Mouse (Mus musculus) ovary, postnatal 36 days (tissue): ENCODE measurements around the gene Sh3pxd2a.
A peak's percentile ranks its signal among the peaks of the same experiment; 100 is the strongest.

ENCODE experiments used
- DNase-seq: peaks from one replicate; pipeline ENCODE4 v3.0.0; 2022; ENCODE audit warnings: low spot score, mixed read lengths

The Sh3pxd2a gene

DNA sequence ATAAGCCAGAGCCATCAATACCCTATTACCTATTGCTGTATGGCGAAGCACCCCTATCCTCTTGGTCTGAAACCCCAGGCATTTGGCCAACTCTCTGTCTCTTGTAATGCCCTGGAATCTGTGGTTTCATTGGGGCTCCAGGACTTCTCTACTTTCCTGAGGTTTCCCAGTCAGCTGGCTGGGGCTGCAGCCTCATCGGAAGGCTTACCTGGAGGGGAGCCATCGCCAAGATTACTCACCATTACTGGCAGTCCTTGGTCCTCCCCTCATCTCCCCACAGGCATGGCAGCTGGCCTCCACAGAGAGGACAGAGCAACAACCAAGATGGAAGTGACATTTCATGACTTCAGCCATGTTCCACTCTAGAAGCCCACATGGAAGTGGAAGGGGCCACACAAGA lies 231.1 kb downstream of the Sh3pxd2a start:
- DNase-seq = no peak

DNA sequence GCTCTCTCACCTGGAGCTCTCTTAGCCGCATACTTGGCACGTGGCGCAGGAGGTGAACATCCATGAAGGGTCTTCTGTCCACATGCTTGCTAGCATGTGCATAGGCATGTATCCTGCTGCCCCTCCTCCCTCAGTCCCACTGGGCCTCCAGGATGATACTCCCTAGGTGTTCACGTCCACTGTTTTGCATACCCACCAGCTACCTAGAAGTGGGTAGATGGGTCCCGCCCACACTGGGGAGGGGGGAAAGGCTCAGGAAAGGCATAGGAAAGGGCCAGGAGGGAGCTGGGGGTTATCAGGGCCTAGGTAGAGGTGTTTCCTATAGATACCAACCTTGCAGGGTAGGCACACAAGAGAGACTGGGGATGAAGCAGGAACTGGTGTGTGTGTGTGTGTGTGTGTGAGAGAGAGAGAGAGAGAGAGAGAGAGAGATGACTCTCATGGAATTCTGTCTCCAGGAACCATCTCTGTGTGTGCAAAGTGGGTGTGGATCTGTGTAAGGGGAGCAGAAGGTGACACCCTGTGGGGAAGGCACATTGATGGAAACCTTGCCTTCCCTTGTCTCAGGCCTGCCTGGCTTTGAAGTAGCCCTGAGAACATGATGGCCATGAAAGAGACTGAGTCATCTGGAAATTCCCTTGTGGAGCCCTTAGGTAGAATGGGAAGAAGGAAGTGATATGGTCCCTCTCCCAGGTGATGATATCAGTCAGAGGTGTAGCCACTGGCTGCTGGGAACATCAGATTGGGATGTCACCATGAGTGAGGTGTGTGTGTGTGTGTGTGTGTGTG lies 231.9 kb downstream of the Sh3pxd2a start:
- DNase-seq = no peak

DNA sequence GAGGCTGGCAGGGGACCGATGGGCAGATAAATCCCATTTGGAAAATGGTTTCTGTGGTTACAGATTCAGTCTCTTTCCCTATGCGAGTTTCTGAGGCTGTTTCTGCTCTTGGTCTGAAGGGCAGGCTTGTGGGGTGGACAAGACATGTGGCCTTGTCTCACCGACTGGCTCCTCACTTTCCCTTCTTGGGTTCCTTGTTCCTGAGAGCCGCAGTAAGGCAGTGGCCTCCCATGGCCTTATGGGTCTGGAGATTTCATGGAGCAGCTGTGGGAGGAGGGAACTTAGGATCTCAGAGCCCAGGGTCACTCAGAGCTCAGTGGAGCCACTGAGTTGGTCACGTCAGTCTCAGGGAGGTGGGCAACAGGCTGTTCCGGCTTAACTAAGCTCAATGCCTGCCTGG lies 232.8 kb downstream of the Sh3pxd2a start:
- no peak for DNase-seq

DNA sequence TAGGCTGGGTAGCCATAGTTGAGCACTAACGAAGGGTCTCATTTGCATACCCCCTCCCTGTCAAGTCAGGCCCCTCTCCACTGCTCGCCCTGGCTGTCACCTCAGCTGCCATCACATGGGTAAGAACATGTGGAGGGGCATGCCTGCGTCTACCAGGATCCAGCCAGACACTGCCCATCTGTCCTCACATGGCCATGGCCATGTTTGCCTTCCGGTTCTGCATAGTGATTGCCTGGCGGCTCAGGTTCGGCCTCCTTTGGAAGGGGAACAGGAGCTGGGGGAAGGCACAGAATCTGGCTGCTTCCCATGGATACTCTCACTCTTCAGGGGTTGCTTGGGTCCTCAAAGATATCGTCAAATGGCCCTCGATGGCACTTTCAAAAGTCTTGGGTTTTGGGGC lies 233.5 kb downstream of the Sh3pxd2a start:
- DNase-seq = no peak

DNA sequence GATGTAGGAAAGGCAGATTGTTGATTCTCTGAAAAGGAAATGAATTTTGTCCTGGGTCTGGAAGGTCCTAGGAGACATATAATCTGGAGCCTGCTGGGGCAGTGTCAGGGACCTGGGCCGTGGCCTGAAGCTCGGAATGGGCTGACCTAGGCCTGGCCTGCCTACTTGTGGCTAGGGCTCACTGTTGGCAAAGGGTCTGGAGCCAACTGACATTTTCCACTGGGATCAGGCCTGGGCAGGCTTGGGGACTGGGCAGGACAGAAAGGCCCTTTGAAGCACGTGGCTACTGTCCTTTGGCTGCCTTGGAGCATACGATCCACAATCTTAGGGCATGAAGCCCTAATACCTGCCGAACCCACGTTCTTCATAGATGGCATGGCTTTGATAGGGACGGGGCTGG lies 234.1 kb downstream of the Sh3pxd2a start:
- no peak for DNase-seq

DNA sequence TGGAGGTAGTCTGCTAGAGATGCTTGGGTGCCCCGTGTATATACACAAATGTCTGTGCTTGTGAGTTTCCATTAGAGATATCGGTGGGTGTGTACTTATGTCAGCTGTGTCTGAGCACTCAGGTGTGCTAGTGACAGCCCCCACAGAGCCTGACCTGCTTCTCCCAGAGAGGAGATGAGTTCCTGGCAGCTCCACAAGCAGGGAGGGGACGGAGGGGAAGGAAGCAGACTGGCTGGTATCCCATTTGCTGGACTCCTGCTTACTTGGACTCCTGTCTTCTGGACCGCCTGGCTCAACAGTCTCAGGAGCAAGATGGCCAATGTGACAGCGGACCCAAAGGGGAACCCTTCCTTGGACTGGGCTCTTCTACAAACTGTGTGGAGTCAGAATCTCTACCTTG lies 234.7 kb downstream of the Sh3pxd2a start:
- DNase-seq = no peak

DNA sequence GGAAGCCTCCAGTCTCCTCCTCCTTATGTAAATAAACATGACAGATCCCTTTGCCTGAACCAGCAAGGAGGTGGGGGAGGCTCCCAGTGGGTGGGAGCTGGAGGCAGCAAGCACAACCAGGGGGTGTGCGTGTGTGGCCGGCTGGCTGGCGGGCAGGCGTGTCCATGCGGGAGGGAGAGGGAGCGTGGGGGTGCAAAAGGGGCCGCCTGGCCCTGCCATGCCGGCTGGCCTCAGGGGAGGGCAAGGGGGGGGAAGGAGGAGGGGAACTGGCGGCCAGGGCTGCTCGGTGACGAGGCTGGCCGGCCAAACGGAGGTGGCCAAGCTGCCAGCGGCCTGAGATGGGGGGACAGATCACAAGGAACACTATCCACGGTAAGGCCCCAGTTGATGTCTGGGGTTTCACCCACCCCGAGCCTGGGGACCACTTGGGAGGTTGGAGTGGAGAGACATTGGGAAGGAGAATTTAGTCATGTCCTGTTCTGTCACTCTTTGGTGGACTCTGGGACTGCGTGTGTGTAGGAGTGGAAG lies 235.4 kb downstream of the Sh3pxd2a start:
- DNase-seq = peak; percentile 67

DNA sequence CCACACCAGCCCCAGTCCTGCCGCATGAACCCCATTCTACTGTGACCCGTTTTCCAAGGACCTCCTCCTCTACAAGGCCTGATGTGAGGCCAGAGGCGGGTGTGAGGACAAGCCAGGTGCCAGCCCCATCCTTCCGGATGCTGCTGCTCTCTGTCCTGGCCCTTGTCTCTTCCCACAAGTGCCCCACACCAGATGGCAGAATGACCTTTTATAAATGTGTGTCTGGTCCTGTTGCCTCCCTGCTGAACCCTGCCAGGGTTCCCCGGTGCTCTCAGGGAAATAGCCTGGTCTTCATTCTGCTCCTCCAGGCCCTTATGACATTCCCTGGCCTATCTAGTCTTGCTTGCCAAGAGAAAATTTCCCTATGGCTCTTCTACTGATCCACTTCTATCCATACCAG lies 238.4 kb downstream of the Sh3pxd2a start:
- DNase-seq = no peak

DNA sequence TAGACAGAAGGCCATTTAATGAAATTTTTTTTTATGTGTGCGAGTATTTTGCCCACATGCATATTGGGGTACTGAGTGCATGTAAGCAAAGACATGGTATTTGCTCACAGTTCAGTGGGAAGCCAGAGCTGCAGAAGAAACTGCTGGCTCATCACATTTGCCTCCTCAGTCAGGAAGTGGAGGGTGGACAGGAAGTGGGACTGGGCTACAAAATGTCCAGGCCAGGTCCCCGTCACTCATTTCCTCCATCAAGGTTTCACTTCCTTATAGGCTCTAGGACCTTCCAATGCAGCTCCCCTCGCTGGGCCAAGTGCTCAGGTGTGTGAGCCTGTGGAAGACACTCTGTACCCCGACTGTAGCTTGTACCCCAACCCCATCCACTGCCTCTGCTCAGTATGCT lies 239.5 kb downstream of the Sh3pxd2a start:
- no peak for DNase-seq

DNA sequence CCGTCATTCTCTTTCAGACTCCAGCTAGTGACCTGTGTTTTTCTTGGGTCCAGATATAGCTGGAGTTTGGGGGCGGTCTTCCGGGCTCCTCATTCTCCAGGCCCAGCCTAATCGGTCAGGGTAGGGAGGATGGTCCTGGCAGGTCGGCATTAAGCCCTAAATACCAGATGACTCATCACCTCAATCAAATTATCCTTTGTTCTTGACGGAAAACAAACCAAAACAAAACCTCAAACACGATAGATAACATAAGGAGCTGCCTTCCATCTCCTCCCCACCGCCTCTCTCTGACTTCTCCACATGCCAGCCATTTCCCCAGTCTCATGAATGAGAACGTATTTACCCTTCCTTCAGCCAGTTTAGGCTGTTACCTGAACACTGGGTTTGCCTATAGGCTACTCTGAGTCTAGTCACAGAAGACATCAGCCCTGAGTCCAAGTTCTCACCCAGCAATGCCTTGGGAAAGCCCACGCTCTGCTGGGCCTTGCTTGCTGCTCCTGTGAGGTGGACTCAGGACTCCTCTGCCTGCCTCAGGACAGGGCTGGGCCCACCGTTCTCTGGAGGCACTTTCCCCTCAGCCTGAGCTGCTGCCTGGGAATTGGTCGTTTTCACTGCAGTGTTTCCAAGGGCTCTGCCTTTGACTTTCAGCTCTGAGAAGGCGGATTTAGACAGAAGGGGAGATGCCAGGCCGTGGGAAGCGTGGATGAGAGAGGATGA lies 241.2 kb downstream of the Sh3pxd2a start:
- DNase-seq = no peak

DNA sequence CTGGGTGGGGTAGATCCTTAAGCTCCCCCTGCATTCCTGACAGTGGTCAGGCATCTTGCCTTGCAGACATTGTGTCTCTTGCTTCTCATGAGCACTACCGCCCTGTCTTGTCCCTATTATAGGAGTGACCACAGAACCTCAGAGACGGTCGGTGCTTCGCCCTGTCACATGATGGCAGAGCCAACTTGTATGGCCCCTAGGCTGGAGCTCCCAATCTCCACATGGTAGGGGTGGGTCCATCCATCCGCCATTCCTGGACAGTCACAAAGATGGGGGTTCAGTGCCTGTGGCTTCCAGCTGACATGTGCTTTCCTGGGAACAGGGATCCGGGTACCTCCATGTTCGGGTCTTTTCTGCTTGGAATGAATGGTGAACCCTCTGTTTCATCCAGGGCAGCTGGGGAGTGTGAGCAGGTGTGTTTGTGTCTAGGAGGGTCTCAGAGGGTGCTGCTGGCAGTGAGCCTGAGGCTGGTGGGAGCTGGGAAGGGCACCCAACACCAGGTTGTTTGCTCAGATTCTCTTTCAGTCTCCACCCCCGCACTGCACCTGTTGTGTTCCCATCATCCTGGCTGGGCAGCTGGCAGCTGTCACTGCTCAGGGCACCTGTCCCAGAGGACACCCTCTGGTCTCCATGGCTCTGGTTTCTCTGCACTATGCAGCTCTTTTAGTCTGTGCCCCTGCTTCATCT lies 241.9 kb downstream of the Sh3pxd2a start:
- no peak for DNase-seq

DNA sequence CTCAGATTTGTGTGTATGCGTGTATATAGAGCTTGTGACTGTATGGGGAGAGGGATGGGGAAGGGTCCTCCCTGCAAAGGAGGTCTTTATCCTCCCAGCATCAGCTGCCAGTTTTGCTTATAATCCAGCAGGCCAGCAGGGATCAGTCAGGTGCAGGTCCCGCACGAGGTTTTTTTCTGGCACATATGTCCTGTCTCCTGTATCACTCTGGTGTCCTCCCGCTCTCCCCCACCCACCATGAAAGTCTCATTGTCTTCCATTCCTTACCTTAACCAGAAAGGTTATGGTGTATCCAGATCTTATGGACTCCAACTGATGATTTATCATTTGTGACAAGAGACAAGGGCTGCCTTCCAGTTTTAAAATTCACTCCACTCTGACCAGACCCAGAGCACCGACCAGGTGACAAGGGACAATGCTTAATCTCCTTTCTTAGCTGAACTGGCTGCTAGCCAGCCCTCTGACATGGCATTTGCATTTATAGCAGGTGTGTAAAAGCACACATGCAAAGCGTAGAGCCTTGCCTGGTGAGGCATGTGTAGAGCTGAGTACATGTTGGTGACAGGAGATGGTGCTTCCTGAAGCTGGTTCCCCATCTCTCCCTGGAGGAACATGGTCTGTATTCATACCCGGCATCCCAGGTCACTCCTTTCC lies 242.6 kb downstream of the Sh3pxd2a start:
- no peak for DNase-seq

DNA sequence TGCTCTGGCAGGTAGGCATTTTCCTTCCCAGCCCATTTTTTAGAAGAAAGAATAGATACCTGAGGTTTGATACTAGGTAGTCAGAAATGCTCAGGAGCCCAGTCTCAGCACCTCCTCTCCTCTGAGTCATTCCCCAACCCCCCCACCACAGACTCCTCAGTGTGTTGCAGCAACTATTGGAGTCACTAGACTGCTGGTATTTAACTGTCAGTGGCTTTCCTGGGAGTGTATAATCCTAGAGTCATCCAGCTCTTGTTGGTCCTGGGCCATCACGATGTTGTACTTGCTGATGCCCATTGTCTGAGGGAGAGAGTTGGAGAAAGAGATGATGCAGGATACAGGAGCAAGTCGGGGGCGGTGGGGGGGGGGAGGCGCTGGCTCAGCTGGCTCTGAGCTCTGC lies 243.2 kb downstream of the Sh3pxd2a start:
- DNase-seq = no peak

DNA sequence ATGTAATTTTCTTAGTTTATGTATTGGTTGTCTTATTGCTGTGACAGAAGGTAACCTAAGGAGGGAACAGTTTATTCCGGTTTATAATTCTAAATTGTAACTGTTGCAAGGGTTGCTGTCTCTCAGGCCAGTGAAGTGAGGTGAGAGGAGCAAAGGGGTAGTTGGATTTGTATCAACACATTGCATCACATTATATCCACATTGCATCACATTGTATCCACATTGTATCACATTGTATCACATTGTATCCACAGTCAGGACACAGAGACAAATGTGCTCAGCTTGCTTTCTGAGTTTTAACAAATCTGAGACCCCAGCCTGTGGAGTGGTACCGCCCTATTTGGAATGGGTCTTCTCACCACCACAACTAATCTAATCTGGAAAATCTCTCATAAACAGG lies 244.0 kb downstream of the Sh3pxd2a start:
- no peak for DNase-seq

DNA sequence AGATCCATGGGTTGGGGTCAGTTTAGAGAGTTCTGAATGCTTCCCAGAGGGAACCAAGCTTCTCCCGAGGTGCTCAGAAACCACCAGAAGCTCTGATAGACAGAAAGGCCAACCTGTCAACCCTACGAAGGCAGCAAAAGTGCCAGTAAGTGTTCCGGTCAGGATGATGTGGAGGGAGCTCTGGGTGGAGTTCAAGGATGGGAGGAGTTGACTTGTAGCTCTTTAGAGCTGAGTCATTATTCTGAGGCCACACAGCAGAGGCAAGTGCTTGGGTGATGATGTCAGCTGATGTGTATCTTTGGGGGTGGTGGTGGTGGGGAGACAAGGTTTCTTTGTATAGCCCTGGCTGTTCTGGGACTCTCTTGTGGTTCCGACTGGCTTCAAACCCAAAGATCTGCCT lies 244.6 kb downstream of the Sh3pxd2a start:
- DNase-seq = no peak

DNA sequence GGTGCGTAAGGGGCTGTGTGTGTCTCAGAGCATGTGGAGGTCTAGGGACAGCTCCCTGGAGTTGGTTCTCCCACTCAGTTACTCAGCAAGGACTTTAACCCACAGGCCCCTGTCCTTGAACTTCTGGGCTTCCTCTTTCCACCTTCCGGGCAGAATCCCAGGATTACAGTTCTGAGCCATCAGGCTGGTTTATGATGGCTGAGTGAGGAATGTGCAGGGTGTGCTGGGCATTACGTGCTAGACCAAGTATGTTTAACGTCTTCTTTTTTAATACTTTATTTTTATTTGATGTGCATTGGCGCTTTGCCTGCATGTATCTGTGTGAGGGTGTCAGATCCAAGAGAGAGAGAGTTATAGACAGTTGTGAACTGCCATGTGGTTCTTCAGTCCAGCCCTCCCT lies 247.4 kb downstream of the Sh3pxd2a start:
- no peak for DNase-seq

DNA sequence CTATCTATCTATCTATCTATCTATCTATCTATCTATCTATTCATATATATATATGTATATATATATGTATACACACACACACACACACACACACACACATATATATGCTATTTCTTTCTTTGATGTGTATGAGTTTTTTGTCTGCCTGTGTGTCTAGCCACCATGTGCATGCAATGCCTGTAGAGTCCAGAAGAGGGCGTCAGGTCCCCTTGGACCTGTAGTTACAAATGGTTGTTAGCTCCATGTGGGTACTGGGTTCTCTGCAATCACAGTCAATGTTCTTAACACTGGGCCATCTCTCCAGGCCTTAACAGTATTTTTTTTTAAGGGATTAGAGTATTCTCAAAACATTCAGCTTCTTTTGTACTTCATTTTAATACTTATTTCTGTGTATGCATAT lies 250.7 kb downstream of the Sh3pxd2a start:
- no peak for DNase-seq

DNA sequence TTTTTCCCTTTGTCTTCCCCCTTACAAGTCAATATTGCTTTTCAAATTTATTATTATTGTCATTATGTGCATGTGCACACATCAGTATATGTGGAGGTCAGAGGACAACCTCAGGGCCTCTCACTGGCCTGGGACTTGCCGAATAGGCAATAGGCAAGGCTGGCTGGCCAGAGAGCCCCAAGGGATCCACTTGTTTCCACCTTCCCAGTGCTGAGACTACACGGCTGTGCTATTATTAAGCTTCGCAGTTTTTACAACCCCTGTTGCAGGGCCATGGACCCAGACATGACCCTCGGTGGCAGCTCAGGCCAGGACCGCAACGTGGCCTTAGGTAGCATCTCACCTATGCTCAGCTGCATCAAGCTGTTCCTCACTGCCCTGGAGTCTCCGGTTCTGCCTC lies 251.8 kb downstream of the Sh3pxd2a start:
- no peak for DNase-seq

DNA sequence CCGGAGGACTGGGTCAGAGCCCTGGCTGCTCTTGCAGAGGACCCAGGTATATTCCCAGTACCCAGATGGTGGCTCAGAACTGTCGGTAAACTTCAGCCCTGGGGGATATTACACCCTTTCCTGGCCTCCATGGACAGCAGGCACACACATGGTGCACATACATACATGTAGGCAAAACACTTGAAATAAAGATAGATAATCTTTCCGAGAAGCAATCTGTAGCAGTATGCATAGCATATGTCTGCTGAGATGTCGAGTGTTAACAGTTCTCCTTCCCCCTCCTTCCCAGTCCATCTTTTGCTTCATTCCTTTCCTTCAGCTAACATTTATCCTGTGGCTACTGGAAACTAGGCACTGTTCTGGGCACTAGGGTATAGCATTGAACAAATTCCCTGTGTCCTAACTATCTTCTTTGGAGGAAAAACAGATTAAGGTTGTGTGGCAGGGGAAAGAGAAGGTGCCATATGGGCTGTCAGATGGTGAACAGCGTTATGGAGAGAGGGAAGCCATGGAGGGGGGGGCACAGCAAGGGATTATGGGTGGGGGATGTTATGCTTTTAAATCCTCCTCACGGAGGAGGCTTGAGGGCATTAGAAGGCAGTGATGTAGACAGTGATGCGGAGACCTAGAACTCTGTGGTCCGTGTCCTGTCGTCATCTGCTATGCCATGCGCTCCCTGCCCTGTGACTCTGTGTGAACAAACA lies 252.4 kb downstream of the Sh3pxd2a start:
- DNase-seq = no peak

DNA sequence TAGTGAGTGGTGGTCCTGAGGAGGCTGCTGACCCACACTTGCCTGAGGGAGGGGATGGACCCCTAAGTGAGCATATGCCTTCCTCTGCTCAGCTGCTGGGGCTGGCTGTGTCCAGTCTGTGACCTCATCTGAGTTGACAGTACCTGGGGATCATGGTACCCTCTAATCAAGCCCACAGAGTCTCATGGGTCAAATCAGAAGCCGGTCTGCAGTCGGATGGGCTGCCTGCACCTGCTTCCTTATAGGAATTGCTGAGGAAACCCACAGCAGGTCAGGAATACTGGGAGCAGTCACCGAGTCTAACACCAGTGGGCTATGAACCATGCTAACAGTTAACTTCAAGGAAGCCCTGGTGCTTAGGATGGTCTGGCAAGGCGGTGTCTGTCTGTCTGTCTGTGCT lies 253.8 kb downstream of the Sh3pxd2a start:
- DNase-seq = no peak
